Mouse (Mus musculus): ENCODE measurements around the gene Ninj1.

DNA sequence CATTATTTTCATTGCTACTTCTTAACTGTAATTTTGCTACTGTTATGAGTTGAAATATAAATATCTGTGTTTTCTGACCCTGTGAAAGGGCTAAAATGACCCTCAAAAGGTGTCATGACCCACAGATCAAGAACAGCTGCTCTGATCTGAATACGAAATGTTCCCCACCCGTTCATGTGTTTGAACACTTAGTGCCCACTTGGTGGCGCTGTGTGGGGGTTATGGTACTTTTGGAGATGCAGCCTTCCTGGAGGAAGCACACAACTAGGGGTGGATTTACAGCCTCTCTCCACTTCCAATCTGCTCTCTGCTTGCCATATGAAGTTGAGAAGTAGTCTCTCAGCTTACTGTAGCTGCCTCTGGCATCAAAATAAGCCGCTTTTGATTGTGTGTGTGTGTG, 47.4 kb downstream of the Ninj1 start:
- TF ChIP-seq POLR2A (IDR thresholded peaks at IDR 0.05; ENCODE audit: borderline replicate concordance, extremely low read depth, low read depth, low read length) (no peak), CTCF (IDR thresholded peaks at IDR 0.05; ENCODE audit: insufficient read depth, low read length) (no peak)

Measured in lung, adult 2 months (tissue).